Mouse (Mus musculus) urinary bladder, postnatal 4 days (tissue): ENCODE measurements around the gene Tjp1.

Source experiments
- DNase-seq, 2 experiments: peaks; one replicate each; pipeline ENCODE4 v3.0.0; 2021 to 2022; ENCODE audit warnings: low spot score in 2 of 2

Gene Tjp1

GRCm38 (mm10) chr7:65436921-65437320 is 90.7 kb downstream of the Tjp1 start:
- DNase-seq = no peak

GRCm38 (mm10) chr7:65431018-65431695 is 96.4 kb downstream of the Tjp1 start:
- DNase-seq = no peak

DNA sequence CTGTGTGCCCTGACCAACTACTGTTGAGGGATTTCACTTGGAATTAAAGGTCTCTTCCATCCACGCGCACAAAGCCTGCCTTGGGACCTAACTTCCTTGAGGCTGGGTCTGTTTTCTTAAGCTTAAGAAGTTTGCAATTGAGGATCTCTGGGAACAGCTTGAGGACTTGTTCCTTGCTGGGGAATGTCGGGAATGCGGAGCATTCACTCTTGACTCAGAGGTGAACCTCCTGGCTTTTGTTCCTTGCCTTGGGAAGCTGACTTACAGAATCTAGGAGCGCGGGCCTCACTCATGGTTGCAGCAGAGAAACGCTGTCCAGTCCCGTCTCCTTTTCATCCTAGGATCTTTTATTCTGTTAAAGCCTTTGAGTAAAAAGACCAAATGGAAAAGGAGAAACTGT is 97.2 kb downstream of the Tjp1 start:
- DNase-seq = no peak

DNA sequence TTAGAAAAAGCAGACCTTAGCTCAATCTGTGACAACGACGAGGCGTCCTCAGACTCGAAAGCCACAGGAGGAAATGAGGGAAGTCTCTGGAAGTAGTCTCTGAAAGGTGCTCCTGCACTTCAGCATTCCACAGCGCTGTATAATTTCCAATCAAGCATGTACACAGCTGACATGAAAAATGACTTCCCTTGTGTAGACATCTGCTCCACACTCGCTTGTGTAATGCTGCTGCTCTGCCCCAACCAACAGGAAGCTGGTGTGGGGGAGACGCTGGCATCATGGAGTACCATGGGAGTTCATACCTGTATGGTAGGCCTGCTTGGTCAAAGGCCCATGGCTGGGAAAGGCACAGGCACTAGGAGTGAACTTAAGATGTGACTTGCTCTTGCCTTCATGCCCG is 103.1 kb downstream of the Tjp1 start:
- DNase-seq = no peak

DNA sequence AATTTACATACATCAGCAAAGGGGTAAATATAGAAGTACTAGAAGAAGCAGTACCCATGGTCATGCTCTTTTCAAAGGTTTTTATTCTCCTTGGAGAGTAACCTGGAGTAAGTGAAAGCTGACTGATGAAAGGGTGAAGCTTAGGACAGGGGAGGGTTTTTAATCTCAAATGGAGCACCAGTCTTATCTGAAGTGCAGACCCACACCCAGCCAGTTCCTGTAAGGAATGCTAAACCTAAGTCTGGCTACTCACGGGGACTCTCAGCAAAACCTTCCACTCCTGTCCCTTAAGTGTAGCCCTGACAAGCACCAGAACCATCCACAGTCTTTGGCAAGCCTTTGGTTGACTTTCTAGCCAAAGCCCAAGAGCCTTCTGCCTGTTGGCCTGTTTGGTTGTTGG is 105.1 kb downstream of the Tjp1 start:
- no peak for DNase-seq

- DNase-seq = no peak
Measured at GRCm38 (mm10) chr7:65421451-65421850, 106.1 kb downstream of the Tjp1 start.

DNA sequence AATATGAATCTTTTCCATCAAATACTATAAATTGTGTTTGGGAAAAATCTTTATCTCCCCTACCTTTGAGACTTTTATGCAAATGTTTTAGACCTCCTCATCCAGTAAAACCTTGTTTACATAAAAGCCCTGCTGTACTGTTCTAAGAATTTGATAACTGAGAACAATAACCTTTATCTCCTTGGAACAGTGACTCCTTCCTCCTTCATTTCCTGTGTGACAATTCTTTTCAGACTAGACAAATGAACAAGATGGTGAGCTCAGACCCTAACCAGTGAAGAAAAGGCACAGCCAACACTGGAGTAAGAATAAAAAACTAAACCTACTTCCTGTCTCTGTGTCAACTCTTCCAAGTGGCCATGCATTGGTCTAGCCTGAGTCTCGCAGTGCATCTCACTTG is 107.7 kb downstream of the Tjp1 start:
- DNase-seq = no peak

- no peak for DNase-seq
Measured at GRCm38 (mm10) chr7:65419012-65419411, 108.6 kb downstream of the Tjp1 start.

DNA sequence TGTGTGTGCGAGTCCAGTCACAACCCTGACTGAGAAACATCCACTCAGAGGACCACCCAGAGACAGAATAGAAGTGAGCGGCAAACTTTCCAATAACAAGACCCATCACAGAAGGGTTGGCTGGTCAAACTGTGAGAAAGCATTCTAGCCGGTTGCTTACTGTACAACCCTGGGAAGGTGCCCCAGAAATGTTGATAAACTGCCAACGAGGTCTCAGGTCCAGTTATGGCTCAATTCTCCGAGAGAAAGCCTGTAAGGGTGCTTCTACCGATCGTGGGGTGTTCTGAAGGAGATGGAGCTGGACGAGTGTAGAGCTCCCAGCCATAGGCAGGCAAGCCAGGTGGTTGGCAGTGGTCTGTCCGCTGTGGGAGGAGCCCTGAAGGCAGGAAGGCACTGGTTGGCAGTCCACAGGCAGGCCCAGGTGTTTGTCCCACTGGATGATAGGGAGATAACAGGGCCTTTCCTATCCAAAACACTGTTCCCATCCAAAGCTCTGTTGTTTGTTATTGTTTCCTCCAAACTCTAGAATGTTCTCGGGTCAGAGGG is 109.1 kb downstream of the Tjp1 start:
- no peak for DNase-seq

GRCm38 (mm10) chr7:65417231-65418100 is 110.1 kb downstream of the Tjp1 start:
- no peak for DNase-seq

GRCm38 (mm10) chr7:65416506-65416905 is 111.1 kb downstream of the Tjp1 start:
- no peak for DNase-seq

- DNase-seq = no peak
Measured at GRCm38 (mm10) chr7:65413946-65414945, 113.3 kb downstream of the Tjp1 start.

GRCm38 (mm10) chr7:65410668-65411067 is 116.9 kb downstream of the Tjp1 start:
- no peak for DNase-seq

DNA sequence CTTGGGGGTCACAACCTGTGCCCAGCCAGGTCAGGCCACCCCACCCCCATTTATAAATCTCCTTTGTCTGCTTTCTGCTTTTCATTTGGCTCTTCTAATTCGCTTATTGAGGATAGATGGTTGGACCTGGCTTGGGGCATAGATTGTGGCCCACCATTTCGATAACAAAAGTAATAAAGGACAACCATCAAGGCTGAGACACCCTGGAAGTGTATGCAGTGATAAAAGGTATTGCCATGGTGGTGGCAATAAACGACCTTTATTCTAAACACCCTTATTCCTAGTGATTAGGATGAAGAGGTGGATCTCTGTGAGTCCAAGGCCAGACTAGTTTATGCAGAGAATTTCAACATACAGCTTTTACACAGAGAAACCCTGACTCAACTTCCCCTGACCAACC is 121.2 kb downstream of the Tjp1 start:
- no peak for DNase-seq

DNA sequence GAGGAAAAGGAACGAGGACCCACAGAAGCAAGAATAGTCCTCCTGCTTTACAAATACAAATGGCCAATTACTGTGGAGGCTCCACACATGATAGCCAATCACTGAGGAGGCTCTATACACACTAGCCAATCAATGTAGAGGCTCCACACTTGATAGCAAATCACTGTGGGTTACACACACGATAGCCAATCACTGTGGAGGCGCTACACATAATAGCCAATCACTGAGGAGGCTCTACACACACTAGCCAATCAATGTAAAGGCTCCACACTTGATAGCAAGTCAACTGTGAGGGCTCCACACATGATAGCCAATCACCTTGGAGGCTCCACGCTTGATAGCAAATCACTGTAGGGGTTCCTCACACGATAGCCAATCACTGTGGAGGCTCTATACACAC is 125.1 kb downstream of the Tjp1 start:
- DNase-seq = no peak

- no peak for DNase-seq
Measured at GRCm38 (mm10) chr7:65401622-65402021, 126.0 kb downstream of the Tjp1 start.

DNA sequence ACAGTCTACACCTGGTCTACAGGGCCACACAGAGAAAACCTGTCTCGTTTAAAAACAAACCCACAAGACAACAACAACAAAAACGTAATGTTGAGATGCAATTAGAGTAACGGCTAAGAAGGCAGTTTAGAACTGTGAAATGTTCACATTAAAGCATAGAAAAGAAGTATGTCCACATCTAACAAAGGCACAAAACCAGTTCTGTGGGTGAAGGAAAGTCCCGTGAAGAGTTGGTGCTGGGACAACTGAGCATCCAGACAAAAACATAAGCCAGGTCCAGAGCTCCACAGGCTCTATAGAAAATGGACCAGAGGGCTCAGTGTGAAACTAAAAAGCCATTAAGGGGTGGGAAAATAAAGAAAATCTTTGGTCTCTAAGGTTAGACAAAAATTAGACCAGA is 131.7 kb downstream of the Tjp1 start:
- DNase-seq = no peak

- no peak for DNase-seq
Measured at GRCm38 (mm10) chr7:65395166-65395565, 132.4 kb downstream of the Tjp1 start.

GRCm38 (mm10) chr7:65394672-65395071 is 132.9 kb downstream of the Tjp1 start:
- no peak for DNase-seq

DNA sequence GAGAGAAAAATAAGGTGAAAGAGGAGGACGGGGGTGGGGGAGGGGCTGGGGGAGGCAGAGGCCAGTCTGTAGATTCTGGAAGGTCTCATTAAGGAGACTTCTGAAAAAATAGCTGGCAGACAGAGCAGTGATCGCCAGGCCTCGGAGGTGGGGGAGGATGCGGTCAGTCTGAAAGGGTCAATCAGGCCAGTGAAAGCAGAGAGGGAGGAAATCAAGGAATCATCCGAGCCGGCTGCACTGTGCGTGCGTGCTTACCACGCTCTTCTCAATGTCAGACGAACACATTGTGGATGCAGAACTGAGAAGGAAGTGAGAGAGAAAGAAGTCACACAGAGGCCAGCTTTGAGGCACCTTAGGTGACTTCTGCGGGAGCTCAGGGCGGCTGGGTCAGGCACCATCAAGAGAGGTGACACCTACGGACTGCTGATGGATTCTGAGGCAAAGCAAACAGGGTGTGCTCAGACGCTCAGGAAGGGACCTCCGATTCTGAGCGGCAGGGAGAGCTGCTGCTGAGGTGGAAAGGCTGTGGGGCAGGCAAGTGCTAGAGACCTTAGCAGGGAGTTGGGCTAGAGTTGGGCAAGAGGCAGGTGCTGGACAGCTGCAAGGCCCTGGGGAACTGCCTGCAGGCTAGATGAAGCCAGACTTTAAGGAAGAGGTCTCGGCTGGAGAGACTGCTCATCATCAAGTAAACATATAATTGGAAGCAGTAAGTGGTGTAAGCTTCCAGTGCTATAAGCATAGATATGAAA is 133.7 kb downstream of the Tjp1 start:
- DNase-seq = no peak

- no peak for DNase-seq
Measured at GRCm38 (mm10) chr7:65392986-65393385, 134.6 kb downstream of the Tjp1 start.
